ENCODE assay signal across 8 mouse cellular contexts in the genomic region with DNA sequence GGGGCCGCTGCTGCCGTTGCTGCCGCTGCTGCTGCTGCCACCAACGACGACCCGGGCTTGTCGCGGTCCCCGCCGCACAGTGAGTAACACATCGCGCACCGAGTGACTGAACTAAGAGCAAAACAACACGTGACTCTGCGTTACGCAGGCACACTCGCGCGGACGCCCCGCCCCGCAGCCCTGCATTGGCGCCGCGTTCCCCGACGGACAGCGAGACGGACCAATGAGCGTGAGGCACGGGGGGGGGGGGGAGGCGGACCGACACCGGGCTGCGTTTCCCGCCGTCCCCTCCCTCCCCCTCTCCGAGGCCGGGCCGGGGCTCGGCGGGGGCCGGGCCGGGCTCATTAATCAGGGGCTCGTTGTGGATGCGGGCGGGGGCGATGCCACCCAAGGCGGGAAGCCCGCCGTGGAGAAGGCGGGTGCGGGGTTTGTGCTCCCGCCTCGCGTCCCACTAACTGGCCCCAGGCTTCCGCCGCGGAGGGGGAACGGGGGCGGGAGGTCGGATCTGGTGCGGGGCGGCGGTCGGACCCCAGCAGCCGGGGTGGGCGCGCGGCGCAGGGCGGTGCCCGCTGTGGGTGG. TPM values are rescaled to one million over a fixed set of nuclear protein-coding genes. Genes with fewer than 3 reads are reported as not detected.
DNase-seq lines count a peak whose midpoint lies in the region.

No protein-coding gene starts in this region.

- peaks cover 39% of the 10 kb centered on the region for H3K36me3 ChIP-seq in megakaryocyte, embryonic 14.5 days (replicated peaks; ENCODE audit: low read length)

- H3K4me1 ChIP-seq in megakaryocyte, embryonic 14.5 days, result peaks cover 66% of the 10 kb centered on the region

- peak overlapping the region; percentile 100 for H3K4me3 ChIP-seq in megakaryocyte, embryonic 14.5 days (replicated peaks)

- H3K9me3 ChIP-seq in megakaryocyte, embryonic 14.5 days, result no peaks in the 10 kb centered on the region

- H3K27me3 ChIP-seq in megakaryocyte, embryonic 14.5 days (replicated peaks), result no peaks in the 10 kb centered on the region

- peak; percentile 97 to 99 for DNase-seq in adrenal gland, adult (ENCODE audit: inconsistent age in 2 of 2, low spot score in 1 of 2)
- peak; percentile 99 for DNase-seq in embryo, embryonic 10 days (ENCODE audit: low spot score)
- peak; percentile 96 for DNase-seq in gastrocnemius, postnatal 10 days
- peak; percentile 96 for DNase-seq in induced T-regulatory cell, adult 2 months (ENCODE audit: low read depth)
- DNase-seq in left cerebral cortex, adult 8-10 months (ENCODE audit: low spot score in 2 of 2), result peak; percentile 97 to 99
- peak; percentile 98 to 99 for DNase-seq in right cerebral cortex, adult 2 months (ENCODE audit: low spot score in 2 of 2)
- DNase-seq in urinary bladder, postnatal 10 days (ENCODE audit: low spot score), result peak; percentile 85

RNA-seq across cellular contexts. Expression of a gene that starts 0.7 kb away (rescaled TPM):
- total RNA-seq in gastrocnemius, postnatal 10 days (2021), result 10 to 100 TPM; 10.1 to 10.4 TPM
- total RNA-seq in left cerebral cortex, adult 8-10 months (2022), result 10 to 100 TPM; 39.4 to 46.7 (median 43.6) TPM
- polyA plus RNA-seq in megakaryocyte, embryonic 14.5 days (2012; ENCODE audit: insufficient read depth, low replicate concordance), result 77.5 and 176 TPM in 2 replicates

Comparison
In these comparisons a context has a peak if more than half of its experiments do, and no peak if none do; other contexts are left out.
1. Peak in every context shown above with its lines: DNase-seq and H3K4me3 ChIP-seq.